Mouse (Mus musculus) heart, embryonic 15.5 days (tissue): ENCODE results near the gene Ube2dnl1. TPM values are rescaled to one million over a fixed set of nuclear protein-coding genes. Genes with fewer than 3 reads are reported as not detected.

ENCODE experiments used
- ATAC-seq: fragments of 200-750 bp; cut with Nextera tagmentation; replicated peaks from 2 replicates; pipeline ENCODE4 v1.8.0; 2017; ENCODE audit warnings: low read depth, moderate TSS enrichment; ENCODE audit not compliant: insufficient number of reproducible peaks, insufficient read depth, low FRiP score
- H3K27ac ChIP-seq: fragments of 300-500 bp; sonication (generic); 2 replicates; pipeline ENCODE4 v1.5.1; 2015; ENCODE audit warnings: mild to moderate bottlenecking, inconsistent platforms
- H3K27me3 ChIP-seq: fragments of 300-500 bp; sonication (generic); 2 replicates; pipeline ENCODE4 v1.6.1; 2015; ENCODE audit warnings: inconsistent platforms
- H3K36me3 ChIP-seq: fragments of 300-500 bp; sonication (generic); 2 replicates; pipeline ENCODE4 v1.6.1; 2015; ENCODE audit warnings: mild to moderate bottlenecking, inconsistent platforms
- H3K4me1 ChIP-seq: fragments of 300-500 bp; sonication (generic); replicated peaks from 2 replicates; pipeline ENCODE4 v1.6.1; 2015; ENCODE audit warnings: inconsistent platforms
- H3K4me2 ChIP-seq: fragments of 300-500 bp; sonication (generic); 2 replicates; pipeline ENCODE4 v1.6.1; 2015; ENCODE audit warnings: inconsistent platforms, mild to moderate bottlenecking, moderate library complexity
- H3K4me3 ChIP-seq: fragments of 300-500 bp; sonication (generic); 2 replicates; pipeline ENCODE4 v1.5.1; 2015; ENCODE audit warnings: mild to moderate bottlenecking, inconsistent platforms
- H3K9ac ChIP-seq: fragments of 300-500 bp; sonication (generic); 2 replicates; pipeline ENCODE4 v1.6.1; 2015; ENCODE audit warnings: mild to moderate bottlenecking, inconsistent platforms
- H3K9me3 ChIP-seq: fragments of 300-500 bp; sonication (generic); replicated peaks from 2 replicates; pipeline ENCODE4 v1.6.1; 2016; ENCODE audit warnings: inconsistent platforms
- WGBS: fragments of 180-500 bp; shearing (Covaris S2); methylation state at CpG from one replicate; pipeline ENCODE4 v1.1.7; 2015; ENCODE audit warnings: mixed read lengths; 5-methylcytosine and 5-hydroxymethylcytosine counted together
- polyA plus RNA-seq: library from polyadenylated mRNA; unstranded; fragments of >200 nt; fragmentation: Nextera tagmentation; extraction: Ambion mirVana; gene quantifications from 2 replicates; pipeline ENCODE4 v1.2.1, GENCODE M21; 2015

The Ube2dnl1 gene
- not detected in 2 replicates for polyA plus RNA-seq

- no peak for ATAC-seq
- no peaks in the 10 kb centered on the region for H3K4me1 ChIP-seq
- no peaks in the 10 kb centered on the region for H3K36me3 ChIP-seq
- 80% methylated on average over 5 of the region's 5 CpGs for WGBS
- H3K27me3 ChIP-seq, result no peaks in the 10 kb centered on the region
- no peak within 1 kb of the TSS for H3K4me3 ChIP-seq
- no peak within 1 kb of the TSS for H3K27ac ChIP-seq
- H3K9me3 ChIP-seq, result no peaks in the 10 kb centered on the region
- no peak within 1 kb of the TSS for H3K9ac ChIP-seq
- H3K4me2 ChIP-seq, result no peak within 1 kb of the TSS
Observed at GRCm38 (mm10) chrX:114904712-114905111, at the start of gene Ube2dnl1. Gene Ube2dnl1, plus strand, starts transcription at chrX:114905012.

- no peaks in the 10 kb centered on the region for H3K9me3 ChIP-seq
- no peak overlapping the region for H3K9ac ChIP-seq
- H3K4me2 ChIP-seq, result no peak overlapping the region
- no peak overlapping the region for H3K27ac ChIP-seq
- ATAC-seq, result no peak
- no peaks in the 10 kb centered on the region for H3K36me3 ChIP-seq
- no peak overlapping the region for H3K4me3 ChIP-seq
- no peaks in the 10 kb centered on the region for H3K27me3 ChIP-seq
- no peaks in the 10 kb centered on the region for H3K4me1 ChIP-seq
Observed at GRCm38 (mm10) chrX:114895489-114895888, 9.3 kb upstream of the Ube2dnl1 start.

GRCm38 (mm10) chrX:114897506-114897905 is 7.3 kb upstream of the Ube2dnl1 start:
- Histone ChIP-seq H3K4me1 (no peaks in the 10 kb centered on the region), H3K9ac (no peak overlapping the region), H3K9me3 (no peaks in the 10 kb centered on the region), H3K4me2 (no peak overlapping the region), H3K27me3 (no peaks in the 10 kb centered on the region), H3K36me3 (no peaks in the 10 kb centered on the region), H3K4me3 (no peak overlapping the region), H3K27ac (no peak overlapping the region)
- no peak for ATAC-seq
- 73% methylated on average over 3 of the region's 3 CpGs for WGBS

DNA sequence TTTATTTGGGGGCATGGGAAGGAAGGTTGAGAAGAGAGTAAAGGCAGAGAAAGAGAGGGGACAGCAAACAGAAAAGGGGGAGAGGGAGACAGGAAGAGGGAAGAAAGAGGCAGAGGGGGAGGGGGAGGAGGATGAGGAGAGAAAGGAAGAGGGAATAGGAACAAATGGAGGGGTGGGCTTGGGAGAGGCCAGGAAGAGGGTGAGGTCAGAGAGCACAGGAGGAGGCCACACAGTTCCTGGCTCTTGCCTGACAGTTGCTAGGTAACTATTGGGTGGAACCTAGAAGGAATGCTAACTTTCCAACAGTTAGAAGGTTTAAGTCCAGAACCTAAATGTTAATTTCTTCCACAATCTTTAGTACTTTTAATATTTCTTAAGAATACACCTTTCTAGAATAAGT is 1.4 kb upstream of the Ube2dnl1 start:
- H3K27me3 ChIP-seq, result no peaks in the 10 kb centered on the region
- H3K4me2 ChIP-seq, result no peak overlapping the region
- ATAC-seq, result no peak
- H3K27ac ChIP-seq, result no peak overlapping the region
- no peaks in the 10 kb centered on the region for H3K4me1 ChIP-seq
- H3K9me3 ChIP-seq, result no peaks in the 10 kb centered on the region
- H3K36me3 ChIP-seq, result no peaks in the 10 kb centered on the region
- H3K4me3 ChIP-seq, result no peak overlapping the region
- no peak overlapping the region for H3K9ac ChIP-seq

GRCm38 (mm10) chrX:114907282-114907681 is 2.5 kb downstream of the Ube2dnl1 start, which contains the start of gene Ube2dnl2:
Gene Ube2dnl2, plus strand, starts transcription at chrX:114907582.
- 52% methylated on average over 1 of the region's 1 CpGs for WGBS
- Histone ChIP-seq H3K4me2 (no peak within 1 kb of the TSS), H3K36me3 (no peaks in the 10 kb centered on the region), H3K27me3 (no peaks in the 10 kb centered on the region), H3K27ac (no peak within 1 kb of the TSS), H3K4me1 (no peaks in the 10 kb centered on the region), H3K4me3 (no peak within 1 kb of the TSS), H3K9me3 (no peaks in the 10 kb centered on the region), H3K9ac (no peak within 1 kb of the TSS)
- no peak for ATAC-seq

DNA sequence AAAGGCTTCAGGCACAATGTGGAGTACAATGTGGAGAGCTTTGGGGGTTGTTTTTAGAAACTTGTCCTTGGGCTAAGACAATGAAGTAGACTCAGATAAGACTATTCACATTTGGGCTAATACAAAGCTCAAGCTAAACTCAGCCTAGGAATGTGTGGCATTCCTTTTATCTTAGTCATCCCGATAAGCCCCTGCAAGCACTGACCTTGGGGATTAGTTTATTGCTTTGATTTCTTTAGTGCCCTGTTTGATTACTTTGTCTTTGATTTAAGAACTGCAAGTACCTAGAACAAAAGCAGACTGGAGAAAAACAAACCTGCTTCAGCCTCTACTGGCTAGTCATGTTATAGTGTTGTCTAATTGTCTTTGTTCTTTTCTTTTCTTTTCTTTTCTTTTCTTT is 50.3 kb downstream of the Ube2dnl1 start:
- no peaks in the 10 kb centered on the region for H3K36me3 ChIP-seq
- H3K27ac ChIP-seq, result peak overlapping the region; percentile 12; the same call in 1 of the 2 replicates
- 20% methylated on average over 1 of the region's 1 CpGs for WGBS
- H3K9ac ChIP-seq, result no peak overlapping the region
- no peak overlapping the region for H3K4me3 ChIP-seq
- no peak for ATAC-seq
- H3K9me3 ChIP-seq, result no peaks in the 10 kb centered on the region
- H3K4me1 ChIP-seq, result no peaks in the 10 kb centered on the region
- no peak overlapping the region for H3K4me2 ChIP-seq
- no peaks in the 10 kb centered on the region for H3K27me3 ChIP-seq

Other genes with a start within 250 kb of the Ube2dnl1 start
- not detected in 2 replicates for gene Ube2dnl2, start 2.6 kb downstream of the Ube2dnl1 start, polyA plus RNA-seq